Mouse (Mus musculus) adipocyte (in vitro differentiated cells): ENCODE measurements at regions not wholly inside any gene's neighbourhood (a gene's known extent, or its start where the extent isn't known, plus 50 kb on each side); places are given as distances from the start of the nearest gene placed in this dataset.

Source experiments
- DNase-seq: peaks from one replicate; pipeline ENCODE4 v3.0.0-alpha.2; 2016; ENCODE audit warnings: low spot score

GRCm38 (mm10) chr5:41206462-41206861 lies 501.5 kb downstream of the Rab28 start:
- no peak for DNase-seq

GRCm38 (mm10) chr5:41204417-41204816 lies 503.5 kb downstream of the Rab28 start:
- DNase-seq, result peak; percentile 45

GRCm38 (mm10) chr5:41187193-41187592 lies 520.8 kb downstream of the Rab28 start:
- no peak for DNase-seq

- no peak for DNase-seq
Measured at GRCm38 (mm10) chr5:41177220-41177619, 530.7 kb downstream of the Rab28 start.

GRCm38 (mm10) chr5:41165870-41166626 lies 541.9 kb downstream of the Rab28 start:
- no peak for DNase-seq

GRCm38 (mm10) chr5:41125050-41125449 lies 582.9 kb downstream of the Rab28 start:
- peak; percentile 80 for DNase-seq

GRCm38 (mm10) chr5:41117658-41118057 lies 590.3 kb downstream of the Rab28 start:
- DNase-seq, result no peak

- no peak for DNase-seq
Measured at GRCm38 (mm10) chr5:41087773-41088172, 620.2 kb downstream of the Rab28 start.

GRCm38 (mm10) chr5:41076412-41076811 lies 631.5 kb downstream of the Rab28 start:
- no peak for DNase-seq

- DNase-seq, result no peak
Measured at GRCm38 (mm10) chr5:41061646-41062045, 646.3 kb downstream of the Rab28 start.

GRCm38 (mm10) chr5:41061222-41061621 lies 646.7 kb downstream of the Rab28 start:
- no peak for DNase-seq

- DNase-seq, result no peak
Measured at GRCm38 (mm10) chr5:41058015-41058414, 649.9 kb downstream of the Rab28 start.

- DNase-seq, result peak; percentile 22
Measured at GRCm38 (mm10) chr5:41051948-41052347, 656.0 kb downstream of the Rab28 start.

GRCm38 (mm10) chr5:41048515-41048914 lies 659.4 kb downstream of the Rab28 start:
- DNase-seq, result peak; percentile 45

- DNase-seq, result no peak
Measured at GRCm38 (mm10) chr5:41045221-41045620, 662.7 kb downstream of the Rab28 start.

GRCm38 (mm10) chr5:41044465-41044864 lies 663.5 kb downstream of the Rab28 start:
- peak; percentile 77 for DNase-seq

- no peak for DNase-seq
Measured at GRCm38 (mm10) chr5:41038790-41039189, 669.2 kb downstream of the Rab28 start.

- peak; percentile 11 for DNase-seq
Measured at GRCm38 (mm10) chr5:41006692-41007091, 701.3 kb downstream of the Rab28 start.

GRCm38 (mm10) chr5:40986562-40986961 lies 721.4 kb downstream of the Rab28 start:
- DNase-seq, result no peak

- DNase-seq, result no peak
Measured at GRCm38 (mm10) chr5:40974892-40975291, 733.1 kb downstream of the Rab28 start.

- DNase-seq, result peak; percentile 38
Measured at GRCm38 (mm10) chr5:40952901-40953595, 754.9 kb downstream of the Rab28 start.

GRCm38 (mm10) chr5:40929127-40929526 lies 778.8 kb downstream of the Rab28 start:
- no peak for DNase-seq

- DNase-seq, result no peak
Measured at GRCm38 (mm10) chr5:40920920-40921319, 787.0 kb downstream of the Rab28 start.
